ENCODE assay signal across 8 mouse cellular contexts in the genomic region with DNA sequence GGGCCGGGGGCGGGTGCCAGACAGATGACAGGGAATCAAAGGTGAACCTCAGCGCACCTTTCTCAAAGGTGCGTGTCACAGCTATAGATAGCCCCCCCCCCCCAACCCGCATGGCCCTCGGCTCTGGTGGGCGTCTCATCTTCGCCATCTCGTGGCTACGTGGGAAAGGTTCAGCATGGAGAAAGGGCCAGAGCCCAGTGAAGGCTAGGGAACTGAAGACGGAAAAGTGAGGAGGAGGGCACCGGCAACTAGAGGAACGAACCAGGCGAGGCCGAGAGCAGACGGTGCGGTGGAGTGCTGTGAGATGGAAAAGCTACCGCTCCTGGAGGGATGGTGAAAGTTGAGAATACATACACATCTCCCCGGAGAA. TPM values are rescaled to one million over a fixed set of nuclear protein-coding genes. Genes with fewer than 3 reads are reported as not detected.
DNase-seq lines count a peak whose midpoint lies in the region; ATAC-seq and TF ChIP-seq lines count a peak whose summit lies in the region.

No protein-coding gene starts in this region.

- no peak for ATAC-seq in forebrain, postnatal 0 days
- ATAC-seq in intestine, postnatal 0 days: no peak
- no peak for ATAC-seq in lung, embryonic 16.5 days (ENCODE audit: low read depth)
- ATAC-seq in stomach, embryonic 14.5 days (ENCODE audit: insufficient number of reproducible peaks, insufficient read depth, low FRiP score, low read depth): no peak

- peak; percentile 52 for DNase-seq in gastrocnemius, postnatal 14 days
- no peak for DNase-seq in gastrocnemius, postnatal 10 days
- peak; percentile 45 for DNase-seq in forebrain, postnatal 0 days
- DNase-seq in urinary bladder, postnatal 36 days (ENCODE audit: low spot score in 2 of 2): no peak

- no peaks in the 10 kb centered on the region for H3K9me3 ChIP-seq in forebrain, postnatal 0 days (ENCODE audit: low read length)
- H3K9me3 ChIP-seq in intestine, postnatal 0 days (ENCODE audit: control insufficient read depth): no peaks in the 10 kb centered on the region
- H3K9me3 ChIP-seq in lung, embryonic 16.5 days (ENCODE audit: control insufficient read depth, low read length): no peaks in the 10 kb centered on the region
- H3K9me3 ChIP-seq in stomach, embryonic 14.5 days (ENCODE audit: control insufficient read depth, low read depth, low read length): no peaks in the 10 kb centered on the region

- H3K27ac ChIP-seq in bone marrow, adult 2 months (ENCODE audit: control insufficient read depth, insufficient read depth, low read depth, low read length, poor library complexity): 0 out of 2 replicates have a peak overlapping the region, but pooled peaks have one; percentile 1
- H3K27ac ChIP-seq in forebrain, postnatal 0 days (ENCODE audit: low read depth, low read length): peak overlapping the region; percentile 75
- peak overlapping the region; percentile 95 for H3K27ac ChIP-seq in intestine, postnatal 0 days (ENCODE audit: low read depth, low read length)
- peak overlapping the region; percentile 93 for H3K27ac ChIP-seq in lung, embryonic 16.5 days (ENCODE audit: low read length)
- H3K27ac ChIP-seq in stomach, embryonic 14.5 days (ENCODE audit: low read length): peak overlapping the region; percentile 99

- peak overlapping the region; percentile 98 for H3K4me2 ChIP-seq in forebrain, postnatal 0 days (ENCODE audit: low read depth)
- peak overlapping the region; percentile 86 for H3K4me2 ChIP-seq in intestine, postnatal 0 days (replicated peaks; ENCODE audit: low read depth)
- peak overlapping the region; percentile 96 for H3K4me2 ChIP-seq in lung, embryonic 16.5 days (ENCODE audit: low read depth, low read length)
- peak overlapping the region; percentile 99 for H3K4me2 ChIP-seq in stomach, embryonic 14.5 days (replicated peaks; ENCODE audit: low read depth, low read length)

- peak overlapping the region; percentile 27 for H3K4me3 ChIP-seq in bone marrow, adult 2 months (replicated peaks; ENCODE audit: control insufficient read depth, low read depth, low read length)
- peak overlapping the region; percentile 71 for H3K4me3 ChIP-seq in forebrain, postnatal 0 days (ENCODE audit: low read depth, low read length)
- H3K4me3 ChIP-seq in intestine, postnatal 0 days (ENCODE audit: low read depth, low read length): peak overlapping the region; percentile 47
- H3K4me3 ChIP-seq in lung, embryonic 16.5 days (ENCODE audit: low read length): peak overlapping the region; percentile 56
- H3K4me3 ChIP-seq in stomach, embryonic 14.5 days (ENCODE audit: low read depth, low read length): peak overlapping the region; percentile 82

- intact Hi-C loops in gastrocnemius, postnatal 14 days (cut with DNase I; ENCODE audit: low total_unique reads): no loop called here

- H3K36me3 ChIP-seq in forebrain, postnatal 0 days (ENCODE audit: insufficient read depth): no peaks in the 10 kb centered on the region
- H3K36me3 ChIP-seq in intestine, postnatal 0 days (ENCODE audit: control insufficient read depth, insufficient read depth): no peaks in the 10 kb centered on the region
- no peaks in the 10 kb centered on the region for H3K36me3 ChIP-seq in lung, embryonic 16.5 days (ENCODE audit: control insufficient read depth, insufficient read depth, low read length)
- H3K36me3 ChIP-seq in stomach, embryonic 14.5 days (ENCODE audit: control insufficient read depth, insufficient read depth, low read length): no peaks in the 10 kb centered on the region

- H3K27me3 ChIP-seq in forebrain, postnatal 0 days (ENCODE audit: insufficient read depth, low read length): peaks cover 19% of the 10 kb centered on the region
- H3K27me3 ChIP-seq in intestine, postnatal 0 days (replicated peaks; ENCODE audit: control insufficient read depth, insufficient read depth, low read length): peaks cover 9% of the 10 kb centered on the region; the same call in 1 of the 2 replicates
- peaks cover 8% of the 10 kb centered on the region; the same call in 1 of the 2 replicates for H3K27me3 ChIP-seq in lung, embryonic 16.5 days (ENCODE audit: control insufficient read depth, insufficient read depth, low read depth, low read length)
- no peaks in the 10 kb centered on the region for H3K27me3 ChIP-seq in stomach, embryonic 14.5 days (ENCODE audit: control insufficient read depth, insufficient read depth, low read length)

- TF ChIP-seq POLR2A in bone marrow, adult 2 months (IDR thresholded peaks at IDR 0.05; ENCODE audit: borderline replicate concordance, control insufficient read depth, low read depth, low read length): no peak

- peak overlapping the region; percentile 37 for H3K9ac ChIP-seq in forebrain, postnatal 0 days
- H3K9ac ChIP-seq in intestine, postnatal 0 days (ENCODE audit: low read depth, low read length): peak overlapping the region; percentile 37; the same call in 1 of the 2 replicates
- peak overlapping the region; percentile 58 for H3K9ac ChIP-seq in lung, embryonic 16.5 days (ENCODE audit: low read length)
- H3K9ac ChIP-seq in stomach, embryonic 14.5 days (replicated peaks; ENCODE audit: low read depth, low read length): peak overlapping the region; percentile 34

- no peak for TF ChIP-seq CTCF in bone marrow, adult 2 months (IDR thresholded peaks at IDR 0.05; ENCODE audit: control insufficient read depth, insufficient read depth, low read length)
- peak; percentile 68 for TF ChIP-seq CTCF in forebrain, postnatal 0 days (IDR thresholded peaks at IDR 0.05; ENCODE audit: low read depth)
- TF ChIP-seq CTCF in intestine, postnatal 0 days (IDR thresholded peaks at IDR 0.05; ENCODE audit: low read depth): peak; percentile 73

- WGBS in bone marrow, adult 2 months: under 1% methylated on average over 19 of the region's 19 CpGs
- under 1% methylated on average over 19 of the region's 19 CpGs for WGBS in forebrain, postnatal 0 days
- WGBS in intestine, postnatal 0 days: under 1% methylated on average over 19 of the region's 19 CpGs
- under 1% methylated on average over 19 of the region's 19 CpGs for WGBS in lung, embryonic 16.5 days
- under 1% methylated on average over 19 of the region's 19 CpGs for WGBS in stomach, embryonic 14.5 days

- H3K4me1 ChIP-seq in bone marrow, adult 2 months (ENCODE audit: control insufficient read depth, insufficient read depth, low read length): peaks cover 2% of the 10 kb centered on the region; the same call in 1 of the 2 replicates
- H3K4me1 ChIP-seq in forebrain, postnatal 0 days (ENCODE audit: insufficient read depth): peaks cover 21% of the 10 kb centered on the region
- peaks cover 9% of the 10 kb centered on the region for H3K4me1 ChIP-seq in intestine, postnatal 0 days (replicated peaks; ENCODE audit: control insufficient read depth, insufficient read depth, low read length)
- peaks cover 39% of the 10 kb centered on the region for H3K4me1 ChIP-seq in lung, embryonic 16.5 days (replicated peaks; ENCODE audit: control insufficient read depth, insufficient read depth, low read length)
- peaks cover 24% of the 10 kb centered on the region for H3K4me1 ChIP-seq in stomach, embryonic 14.5 days (ENCODE audit: control insufficient read depth, insufficient read depth, low read length)

RNA-seq across cellular contexts. Expression of gene Kdm6b, which starts 6.0 kb away (rescaled TPM):
- total RNA-seq in gastrocnemius, postnatal 14 days (2021): 10 to 100 TPM; 30.3 to 31.4 TPM
- 10 to 100 TPM; 35.9 to 47.5 TPM for total RNA-seq in gastrocnemius, postnatal 10 days (2021)
- 13.7 and 29.2 TPM in 2 replicates for polyA plus RNA-seq in bone marrow, adult 2 months (2011; ENCODE audit: insufficient read depth, insufficient read length, low replicate concordance, missing spikeins)
- 10.2 and 15.0 TPM in 2 replicates for total RNA-seq in forebrain, postnatal 0 days (2014; rRNA removed)
- polyA plus RNA-seq in forebrain, postnatal 0 days (2015; fragmentation: Nextera tagmentation; extraction: Ambion mirVana): 18.1 and 30.2 TPM in 2 replicates
- 18.2 and 23.6 TPM in 2 replicates for polyA plus RNA-seq in intestine, postnatal 0 days (2015; fragmentation: Nextera tagmentation; extraction: Ambion mirVana)
- 25.2 and 26.0 TPM in 2 replicates for polyA plus RNA-seq in lung, embryonic 16.5 days (2015; fragmentation: Nextera tagmentation; extraction: Ambion mirVana)
- 30.6 and 34.3 TPM in 2 replicates for polyA plus RNA-seq in stomach, embryonic 14.5 days (2014; fragmentation: Nextera tagmentation; extraction: Ambion mirVana)

RNA-seq across cellular contexts. Expression of gene Tmem88, which starts 21.4 kb away (rescaled TPM):
- 10 to 100 TPM; 12.8 to 15.2 TPM for total RNA-seq in gastrocnemius, postnatal 14 days (2021)
- 10 to 100 TPM; 14.0 to 15.7 TPM for total RNA-seq in gastrocnemius, postnatal 10 days (2021)
- polyA plus RNA-seq in bone marrow, adult 2 months (2011; ENCODE audit: insufficient read depth, insufficient read length, low replicate concordance, missing spikeins): 1.6 TPM in 1 of 2 replicates, not detected in the other
- total RNA-seq in forebrain, postnatal 0 days (2014; rRNA removed): 2.0 and 2.4 TPM in 2 replicates
- polyA plus RNA-seq in forebrain, postnatal 0 days (2015; fragmentation: Nextera tagmentation; extraction: Ambion mirVana): 6.8 and 7.7 TPM in 2 replicates
- polyA plus RNA-seq in intestine, postnatal 0 days (2015; fragmentation: Nextera tagmentation; extraction: Ambion mirVana): 24.1 and 24.9 TPM in 2 replicates
- polyA plus RNA-seq in lung, embryonic 16.5 days (2015; fragmentation: Nextera tagmentation; extraction: Ambion mirVana): 54.7 and 57.4 TPM in 2 replicates
- 30.0 and 30.3 TPM in 2 replicates for polyA plus RNA-seq in stomach, embryonic 14.5 days (2014; fragmentation: Nextera tagmentation; extraction: Ambion mirVana)

RNA-seq across cellular contexts. Expression of gene Cyb5d1, which starts 24.0 kb away (rescaled TPM):
- total RNA-seq in gastrocnemius, postnatal 14 days (2021): 10 to 100 TPM; 19.0 to 20.7 TPM
- 10 to 100 TPM; 18.8 to 22.3 TPM for total RNA-seq in gastrocnemius, postnatal 10 days (2021)
- 5.1 and 9.1 TPM in 2 replicates for polyA plus RNA-seq in bone marrow, adult 2 months (2011; ENCODE audit: insufficient read depth, insufficient read length, low replicate concordance, missing spikeins)
- 21.1 and 28.9 TPM in 2 replicates for total RNA-seq in forebrain, postnatal 0 days (2014; rRNA removed)
- polyA plus RNA-seq in forebrain, postnatal 0 days (2015; fragmentation: Nextera tagmentation; extraction: Ambion mirVana): 17.0 and 24.2 TPM in 2 replicates
- 8.6 and 8.9 TPM in 2 replicates for polyA plus RNA-seq in intestine, postnatal 0 days (2015; fragmentation: Nextera tagmentation; extraction: Ambion mirVana)
- 32.3 and 32.6 TPM in 2 replicates for polyA plus RNA-seq in lung, embryonic 16.5 days (2015; fragmentation: Nextera tagmentation; extraction: Ambion mirVana)
- 15.0 and 23.5 TPM in 2 replicates for polyA plus RNA-seq in stomach, embryonic 14.5 days (2014; fragmentation: Nextera tagmentation; extraction: Ambion mirVana)

RNA-seq across cellular contexts. Expression of gene Naa38, which starts 24.1 kb away (rescaled TPM):
- total RNA-seq in gastrocnemius, postnatal 14 days (2021): 10 to 100 TPM; 79.5 to 87.9 TPM
- 10 to 100 TPM; 83.8 to 94.5 TPM for total RNA-seq in gastrocnemius, postnatal 10 days (2021)
- 23.1 and 43.9 TPM in 2 replicates for polyA plus RNA-seq in bone marrow, adult 2 months (2011; ENCODE audit: insufficient read depth, insufficient read length, low replicate concordance, missing spikeins)
- total RNA-seq in forebrain, postnatal 0 days (2014; rRNA removed): 47.7 and 59.2 TPM in 2 replicates
- polyA plus RNA-seq in forebrain, postnatal 0 days (2015; fragmentation: Nextera tagmentation; extraction: Ambion mirVana): 125 and 141 TPM in 2 replicates
- 159 and 164 TPM in 2 replicates for polyA plus RNA-seq in intestine, postnatal 0 days (2015; fragmentation: Nextera tagmentation; extraction: Ambion mirVana)
- 158 and 165 TPM in 2 replicates for polyA plus RNA-seq in lung, embryonic 16.5 days (2015; fragmentation: Nextera tagmentation; extraction: Ambion mirVana)
- 158 and 177 TPM in 2 replicates for polyA plus RNA-seq in stomach, embryonic 14.5 days (2014; fragmentation: Nextera tagmentation; extraction: Ambion mirVana)

RNA-seq across cellular contexts. Expression of gene Chd3, which starts 50.2 kb away (rescaled TPM):
- 10 to 100 TPM; 25.5 to 28.7 TPM for total RNA-seq in gastrocnemius, postnatal 14 days (2021)
- 10 to 100 TPM; 39.0 to 59.5 TPM for total RNA-seq in gastrocnemius, postnatal 10 days (2021)
- 49.6 and 54.5 TPM in 2 replicates for polyA plus RNA-seq in bone marrow, adult 2 months (2011; ENCODE audit: insufficient read depth, insufficient read length, low replicate concordance, missing spikeins)
- 356 and 381 TPM in 2 replicates for total RNA-seq in forebrain, postnatal 0 days (2014; rRNA removed)
- polyA plus RNA-seq in forebrain, postnatal 0 days (2015; fragmentation: Nextera tagmentation; extraction: Ambion mirVana): 55.3 and 74.7 TPM in 2 replicates
- 19.4 and 24.8 TPM in 2 replicates for polyA plus RNA-seq in intestine, postnatal 0 days (2015; fragmentation: Nextera tagmentation; extraction: Ambion mirVana)
- 56.9 and 60.3 TPM in 2 replicates for polyA plus RNA-seq in lung, embryonic 16.5 days (2015; fragmentation: Nextera tagmentation; extraction: Ambion mirVana)
- 85.3 and 87.4 TPM in 2 replicates for polyA plus RNA-seq in stomach, embryonic 14.5 days (2014; fragmentation: Nextera tagmentation; extraction: Ambion mirVana)

Comparison
In these comparisons a context has a peak if more than half of its experiments do, and no peak if none do; other contexts are left out.
1. DNase-seq: peak in gastrocnemius, postnatal 14 days (single experiment) and forebrain, postnatal 0 days (single experiment); none in gastrocnemius, postnatal 10 days (single experiment) and urinary bladder, postnatal 36 days (0 of 2).
2. H3K27ac ChIP-seq: peak in every context shown above with its lines; median percentile 99 in stomach, embryonic 14.5 days; 95 in intestine, postnatal 0 days; 93 in lung, embryonic 16.5 days; 75 in forebrain, postnatal 0 days; 1 in bone marrow, adult 2 months.
3. H3K4me3 ChIP-seq: peak in every context shown above with its lines; median percentile 82 in stomach, embryonic 14.5 days; 71 in forebrain, postnatal 0 days; 56 in lung, embryonic 16.5 days; 47 in intestine, postnatal 0 days; 27 in bone marrow, adult 2 months.
4. Peak in every context shown above with its lines, with median percentiles within 50 percentile points of each other: H3K4me2 ChIP-seq and H3K9ac ChIP-seq.